Mouse (Mus musculus): ENCODE measurements around the gene Gpc5. TPM values are rescaled to one million over a fixed set of nuclear protein-coding genes. Genes with fewer than 3 reads are reported as not detected.

Gene Gpc5
- total and polyA plus RNA-seq, 2 experiments from 2014 or later = 8.2 to 8.7 TPM

- WGBS = 67% methylated on average over 1 of the region's 1 CpGs
- H3K27ac ChIP-seq (ENCODE audit: low read depth, low read length) = no peak overlapping the region
- DNase-seq (no peak), ATAC-seq (0 out of 2 replicates have a peak, but pooled peaks have one; percentile 43)
- no peaks in the 10 kb centered on the region for H3K9me3 ChIP-seq (ENCODE audit: low read length)
- no peak for TF ChIP-seq CTCF (IDR thresholded peaks at IDR 0.05; ENCODE audit: low read depth)
- no peak overlapping the region for H3K4me2 ChIP-seq (ENCODE audit: low read depth)
- no peaks in the 10 kb centered on the region for H3K27me3 ChIP-seq (ENCODE audit: insufficient read depth, low read length)
- no peaks in the 10 kb centered on the region for H3K36me3 ChIP-seq (ENCODE audit: insufficient read depth)
- no peak overlapping the region for H3K4me3 ChIP-seq (ENCODE audit: low read depth, low read length)
- no peaks in the 10 kb centered on the region for H3K4me1 ChIP-seq (ENCODE audit: insufficient read depth)
- H3K9ac ChIP-seq = no peak overlapping the region
Observed at GRCm38 (mm10) chr14:115633311-115633710, 541.3 kb downstream of the Gpc5 start.

- no peak for DNase-seq
- no peaks in the 10 kb centered on the region for H3K4me1 ChIP-seq (ENCODE audit: insufficient read depth)
- ATAC-seq = no peak
- no peak overlapping the region for H3K27ac ChIP-seq (ENCODE audit: low read depth, low read length)
- no peak overlapping the region for H3K9ac ChIP-seq
- 77% methylated on average over 2 of the region's 2 CpGs for WGBS
- H3K4me2 ChIP-seq (ENCODE audit: low read depth) = no peak overlapping the region
- no peaks in the 10 kb centered on the region for H3K36me3 ChIP-seq (ENCODE audit: insufficient read depth)
- H3K4me3 ChIP-seq (ENCODE audit: low read depth, low read length) = no peak overlapping the region
- H3K27me3 ChIP-seq (ENCODE audit: insufficient read depth, low read length) = no peaks in the 10 kb centered on the region
- no peak for TF ChIP-seq CTCF (IDR thresholded peaks at IDR 0.05; ENCODE audit: low read depth)
- no peaks in the 10 kb centered on the region for H3K9me3 ChIP-seq (ENCODE audit: low read length)
Observed at GRCm38 (mm10) chr14:115679875-115680274, 587.9 kb downstream of the Gpc5 start.

DNA sequence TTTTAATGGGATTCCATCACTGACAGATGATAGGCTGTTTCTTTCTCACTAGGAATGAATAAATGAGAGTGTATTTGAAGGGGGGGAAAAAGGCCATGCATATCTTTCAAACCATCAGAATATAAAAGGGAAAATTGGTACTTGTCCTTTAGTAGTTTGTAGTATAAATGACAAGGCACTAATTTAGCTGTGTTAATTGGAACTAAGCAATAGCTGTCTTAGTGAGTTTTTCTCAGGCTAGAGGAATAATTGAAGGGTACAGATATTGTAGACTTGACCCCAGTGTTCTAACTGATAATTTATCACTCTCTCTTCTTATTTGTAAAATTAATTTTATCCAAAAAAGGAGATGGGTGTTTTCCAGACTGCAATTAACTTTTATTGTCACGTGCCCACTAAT is 654.0 kb downstream of the Gpc5 start:
- peak; percentile 10 for DNase-seq
- 57% methylated on average over 1 of the region's 1 CpGs for WGBS

GRCm38 (mm10) chr14:115760241-115760640 is 668.2 kb downstream of the Gpc5 start:
- Histone ChIP-seq H3K36me3 (ENCODE audit: insufficient read depth) (no peaks in the 10 kb centered on the region), H3K9ac (no peak overlapping the region), H3K4me3 (ENCODE audit: low read depth, low read length) (no peak overlapping the region), H3K27me3 (ENCODE audit: insufficient read depth, low read length) (no peaks in the 10 kb centered on the region), H3K9me3 (ENCODE audit: low read length) (no peaks in the 10 kb centered on the region), H3K4me1 (ENCODE audit: insufficient read depth) (no peaks in the 10 kb centered on the region), H3K4me2 (ENCODE audit: low read depth) (no peak overlapping the region), H3K27ac (ENCODE audit: low read depth, low read length) (no peak overlapping the region)
- ATAC-seq (peak; percentile 48; the same call in 1 of the 2 replicates), DNase-seq (no peak)
- WGBS = 57% methylated on average over 5 of the region's 5 CpGs
- TF ChIP-seq CTCF (IDR thresholded peaks at IDR 0.05; ENCODE audit: low read depth) = no peak

More for the DNA sequence above, 654.0 kb downstream of the Gpc5 start:
- ATAC-seq = peak; percentile 65; the same call in 1 of the 2 replicates
- no peak for TF ChIP-seq CTCF (IDR thresholded peaks at IDR 0.05; ENCODE audit: low read depth)
- Histone ChIP-seq H3K27me3 (ENCODE audit: insufficient read depth, low read length) (no peaks in the 10 kb centered on the region), H3K4me3 (ENCODE audit: low read depth, low read length) (no peak overlapping the region), H3K9me3 (ENCODE audit: low read length) (no peaks in the 10 kb centered on the region), H3K4me1 (ENCODE audit: insufficient read depth) (no peaks in the 10 kb centered on the region), H3K27ac (ENCODE audit: low read depth, low read length) (no peak overlapping the region), H3K4me2 (ENCODE audit: low read depth) (no peak overlapping the region), H3K9ac (no peak overlapping the region), H3K36me3 (ENCODE audit: insufficient read depth) (no peaks in the 10 kb centered on the region)

DNA sequence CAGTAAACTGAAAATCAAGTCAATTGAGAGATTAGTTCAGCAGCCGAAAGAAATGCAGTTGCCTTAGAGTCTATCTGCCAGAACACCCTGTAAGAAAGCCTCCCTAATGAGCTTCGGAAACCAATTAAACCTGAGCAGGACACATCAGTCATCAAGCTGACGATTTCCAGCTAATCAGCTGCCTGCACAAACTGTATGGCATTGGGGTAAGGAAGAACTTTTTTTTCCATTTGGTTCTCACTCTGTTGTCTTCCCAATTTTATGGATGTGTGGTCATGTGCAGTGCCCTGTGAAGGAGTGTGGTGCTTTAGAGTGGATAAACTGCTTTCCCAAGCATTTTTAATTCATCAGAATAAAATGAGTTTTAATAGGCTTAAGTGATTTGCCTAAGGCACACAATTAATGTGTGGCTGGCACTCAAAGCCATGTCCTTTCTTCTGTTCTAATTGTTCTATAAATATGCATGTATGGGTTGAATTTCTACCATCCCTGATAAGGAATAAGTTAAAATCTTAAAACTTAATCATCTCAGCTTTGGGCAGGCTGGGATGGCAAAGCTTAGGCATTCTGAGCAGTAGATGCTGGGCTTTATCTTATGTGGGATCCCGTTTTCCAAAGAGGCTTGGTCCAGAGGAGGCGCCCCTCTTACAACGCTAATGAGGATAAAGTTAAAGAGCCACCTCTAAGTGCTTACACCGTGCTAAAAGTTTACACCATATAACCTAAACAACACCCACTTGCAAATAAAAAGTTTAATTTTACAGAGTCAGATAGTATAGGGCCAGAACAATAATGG is 687.6 kb downstream of the Gpc5 start:
- no peak for TF ChIP-seq CTCF (IDR thresholded peaks at IDR 0.05; ENCODE audit: low read depth)
- no peaks in the 10 kb centered on the region for H3K27me3 ChIP-seq (ENCODE audit: insufficient read depth, low read length)
- no peak overlapping the region for H3K4me3 ChIP-seq (ENCODE audit: low read depth, low read length)
- H3K4me2 ChIP-seq (ENCODE audit: low read depth) = no peak overlapping the region
- 14% methylated on average over 7 of the region's 7 CpGs for WGBS
- H3K9ac ChIP-seq = no peak overlapping the region
- ATAC-seq (peak; percentile 65), DNase-seq (peak; percentile 23)
- H3K27ac ChIP-seq (ENCODE audit: low read depth, low read length) = no peak overlapping the region
- H3K36me3 ChIP-seq (ENCODE audit: insufficient read depth) = no peaks in the 10 kb centered on the region
- no peaks in the 10 kb centered on the region for H3K4me1 ChIP-seq (ENCODE audit: insufficient read depth)
- 0 out of 2 replicates have a peak, but pooled peaks cover 4% of the 10 kb centered on the region for H3K9me3 ChIP-seq (ENCODE audit: low read length)

GRCm38 (mm10) chr14:115804751-115805150 is 712.7 kb downstream of the Gpc5 start:
- no peak for TF ChIP-seq CTCF (IDR thresholded peaks at IDR 0.05; ENCODE audit: low read depth)
- Histone ChIP-seq H3K27ac (ENCODE audit: low read depth, low read length) (no peak overlapping the region), H3K9me3 (ENCODE audit: low read length) (no peaks in the 10 kb centered on the region), H3K36me3 (ENCODE audit: insufficient read depth) (no peaks in the 10 kb centered on the region), H3K27me3 (ENCODE audit: insufficient read depth, low read length) (no peaks in the 10 kb centered on the region), H3K4me1 (ENCODE audit: insufficient read depth) (no peaks in the 10 kb centered on the region), H3K4me3 (ENCODE audit: low read depth, low read length) (no peak overlapping the region), H3K9ac (no peak overlapping the region), H3K4me2 (ENCODE audit: low read depth) (no peak overlapping the region)
- 9% methylated on average over 2 of the region's 2 CpGs for WGBS
- ATAC-seq (peak; percentile 27; the same call in 1 of the 2 replicates), DNase-seq (no peak)

- no peak overlapping the region for H3K4me2 ChIP-seq (ENCODE audit: low read depth)
- H3K4me1 ChIP-seq (ENCODE audit: insufficient read depth) = no peaks in the 10 kb centered on the region
- H3K4me3 ChIP-seq (ENCODE audit: low read depth, low read length) = no peak overlapping the region
- 21% methylated on average over 1 of the region's 1 CpGs for WGBS
- DNase-seq = peak; percentile 38
- TF ChIP-seq CTCF (IDR thresholded peaks at IDR 0.05; ENCODE audit: low read depth) = peak; percentile 58
- no peaks in the 10 kb centered on the region for H3K27me3 ChIP-seq (ENCODE audit: insufficient read depth, low read length)
- no peak overlapping the region for H3K9ac ChIP-seq
- no peak overlapping the region for H3K27ac ChIP-seq (ENCODE audit: low read depth, low read length)
- H3K9me3 ChIP-seq (ENCODE audit: low read length) = no peaks in the 10 kb centered on the region
- peak; percentile 50; the same call in 1 of the 2 replicates for ATAC-seq
- H3K36me3 ChIP-seq (ENCODE audit: insufficient read depth) = no peaks in the 10 kb centered on the region
Observed at GRCm38 (mm10) chr14:115819021-115819420, 727.0 kb downstream of the Gpc5 start.

Data from forebrain, postnatal 0 days (tissue).